Mouse (Mus musculus): ENCODE measurements around the gene Krt80. TPM values are rescaled to one million over a fixed set of nuclear protein-coding genes. Genes with fewer than 3 reads are reported as not detected.

Gene Krt80
- polyA plus RNA-seq, 1 experiment from 2014 or later = 1.6 TPM

- ATAC-seq (replicated peaks; ENCODE audit: low FRiP score, low TSS enrichment, low read depth) (no peak), DNase-seq (ENCODE audit: low spot score) (no peak)
- Histone ChIP-seq H3K4me1 (replicated peaks; ENCODE audit: control insufficient read depth, insufficient read depth, low read length) (peaks cover 14% of the 10 kb centered on the region; the same call in 1 of the 2 replicates), H3K9me3 (ENCODE audit: control insufficient read depth, low read length) (no peaks in the 10 kb centered on the region), H3K27ac (ENCODE audit: low read depth) (no peak overlapping the region), H3K4me2 (ENCODE audit: low read length) (no peak overlapping the region), H3K9ac (ENCODE audit: low read length) (no peak overlapping the region), H3K4me3 (ENCODE audit: low read depth, low read length) (no peak overlapping the region), H3K27me3 (replicated peaks; ENCODE audit: control insufficient read depth, insufficient read depth, low read length) (no peaks in the 10 kb centered on the region), H3K36me3 (ENCODE audit: control insufficient read depth, insufficient read depth, low read length) (no peaks in the 10 kb centered on the region)
- 57% methylated on average over 11 of the region's 15 CpGs for WGBS
These were observed 58.7 kb downstream of the Krt80 start for GRCm38 (mm10) chr15:101311087-101311770.

- WGBS = 18% methylated on average over 5 of the region's 5 CpGs
- no peak for DNase-seq (ENCODE audit: low spot score)
- no peak overlapping the region for H3K4me2 ChIP-seq (ENCODE audit: low read length)
- no peaks in the 10 kb centered on the region for H3K9me3 ChIP-seq (ENCODE audit: control insufficient read depth, low read length)
- peaks cover 14% of the 10 kb centered on the region; the same call in 1 of the 2 replicates for H3K4me1 ChIP-seq (replicated peaks; ENCODE audit: control insufficient read depth, insufficient read depth, low read length)
- no peak overlapping the region for H3K4me3 ChIP-seq (ENCODE audit: low read depth, low read length)
- no peaks in the 10 kb centered on the region for H3K27me3 ChIP-seq (replicated peaks; ENCODE audit: control insufficient read depth, insufficient read depth, low read length)
- ATAC-seq (replicated peaks; ENCODE audit: low FRiP score, low TSS enrichment, low read depth) = peak; percentile 66
- no peak overlapping the region for H3K27ac ChIP-seq (ENCODE audit: low read depth)
- no peaks in the 10 kb centered on the region for H3K36me3 ChIP-seq (ENCODE audit: control insufficient read depth, insufficient read depth, low read length)
- H3K9ac ChIP-seq (ENCODE audit: low read length) = no peak overlapping the region
These were observed 60.5 kb downstream of the Krt80 start for GRCm38 (mm10) chr15:101309493-101309892.

GRCm38 (mm10) chr15:101308440-101309348 lies 61.3 kb downstream of the Krt80 start:
- H3K4me1 ChIP-seq (replicated peaks; ENCODE audit: control insufficient read depth, insufficient read depth, low read length) = peaks cover 14% of the 10 kb centered on the region; the same call in 1 of the 2 replicates
- no peaks in the 10 kb centered on the region for H3K36me3 ChIP-seq (ENCODE audit: control insufficient read depth, insufficient read depth, low read length)
- WGBS = 57% methylated on average over 13 of the region's 13 CpGs
- H3K9ac ChIP-seq (ENCODE audit: low read length) = no peak overlapping the region
- H3K4me2 ChIP-seq (ENCODE audit: low read length) = no peak overlapping the region
- ATAC-seq (replicated peaks; ENCODE audit: low FRiP score, low TSS enrichment, low read depth) = no peak
- no peaks in the 10 kb centered on the region for H3K27me3 ChIP-seq (replicated peaks; ENCODE audit: control insufficient read depth, insufficient read depth, low read length)
- H3K4me3 ChIP-seq (ENCODE audit: low read depth, low read length) = no peak overlapping the region
- H3K27ac ChIP-seq (ENCODE audit: low read depth) = no peak overlapping the region
- no peak for DNase-seq (ENCODE audit: low spot score)
- no peaks in the 10 kb centered on the region for H3K9me3 ChIP-seq (ENCODE audit: control insufficient read depth, low read length)

- ATAC-seq (replicated peaks; ENCODE audit: low FRiP score, low TSS enrichment, low read depth) (no peak), DNase-seq (ENCODE audit: low spot score) (no peak)
- Histone ChIP-seq H3K27me3 (replicated peaks; ENCODE audit: control insufficient read depth, insufficient read depth, low read length) (no peaks in the 10 kb centered on the region), H3K4me3 (ENCODE audit: low read depth, low read length) (no peak overlapping the region), H3K36me3 (ENCODE audit: control insufficient read depth, insufficient read depth, low read length) (no peaks in the 10 kb centered on the region), H3K27ac (ENCODE audit: low read depth) (no peak overlapping the region), H3K9me3 (ENCODE audit: control insufficient read depth, low read length) (no peaks in the 10 kb centered on the region), H3K4me2 (ENCODE audit: low read length) (no peak overlapping the region), H3K4me1 (replicated peaks; ENCODE audit: control insufficient read depth, insufficient read depth, low read length) (peaks cover 14% of the 10 kb centered on the region; the same call in 1 of the 2 replicates), H3K9ac (ENCODE audit: low read length) (no peak overlapping the region)
- WGBS = 92% methylated on average over 4 of the region's 4 CpGs
These were observed 63.5 kb downstream of the Krt80 start for GRCm38 (mm10) chr15:101306459-101306858.

GRCm38 (mm10) chr15:101303830-101304229 lies 66.1 kb downstream of the Krt80 start:
- H3K4me3 ChIP-seq (ENCODE audit: low read depth, low read length) = no peak overlapping the region
- no peaks in the 10 kb centered on the region for H3K36me3 ChIP-seq (ENCODE audit: control insufficient read depth, insufficient read depth, low read length)
- DNase-seq (ENCODE audit: low spot score) = no peak
- ATAC-seq (replicated peaks; ENCODE audit: low FRiP score, low TSS enrichment, low read depth) = no peak
- 75% methylated on average over 4 of the region's 4 CpGs for WGBS
- H3K9ac ChIP-seq (ENCODE audit: low read length) = no peak overlapping the region
- no peaks in the 10 kb centered on the region for H3K27me3 ChIP-seq (replicated peaks; ENCODE audit: control insufficient read depth, insufficient read depth, low read length)
- H3K9me3 ChIP-seq (ENCODE audit: control insufficient read depth, low read length) = no peaks in the 10 kb centered on the region
- no peak overlapping the region for H3K4me2 ChIP-seq (ENCODE audit: low read length)
- H3K27ac ChIP-seq (ENCODE audit: low read depth) = no peak overlapping the region
- H3K4me1 ChIP-seq (replicated peaks; ENCODE audit: control insufficient read depth, insufficient read depth, low read length) = peaks cover 3% of the 10 kb centered on the region; the same call in 1 of the 2 replicates

- Histone ChIP-seq H3K27me3 (replicated peaks; ENCODE audit: control insufficient read depth, insufficient read depth, low read length) (no peaks in the 10 kb centered on the region), H3K9me3 (ENCODE audit: control insufficient read depth, low read length) (no peaks in the 10 kb centered on the region), H3K4me2 (ENCODE audit: low read length) (no peak overlapping the region), H3K9ac (ENCODE audit: low read length) (no peak overlapping the region), H3K4me3 (ENCODE audit: low read depth, low read length) (no peak overlapping the region), H3K36me3 (ENCODE audit: control insufficient read depth, insufficient read depth, low read length) (no peaks in the 10 kb centered on the region), H3K27ac (ENCODE audit: low read depth) (no peak overlapping the region), H3K4me1 (replicated peaks; ENCODE audit: control insufficient read depth, insufficient read depth, low read length) (0 out of 2 replicates have a peak, but pooled peaks cover 5% of the 10 kb centered on the region)
- DNase-seq (ENCODE audit: low spot score) (no peak), ATAC-seq (replicated peaks; ENCODE audit: low FRiP score, low TSS enrichment, low read depth) (no peak)
- 82% methylated on average over 3 of the region's 3 CpGs for WGBS
These were observed 67.8 kb downstream of the Krt80 start for GRCm38 (mm10) chr15:101302201-101302600.

GRCm38 (mm10) chr15:101300128-101300527 lies 69.8 kb downstream of the Krt80 start:
- ATAC-seq (replicated peaks; ENCODE audit: low FRiP score, low TSS enrichment, low read depth) (no peak), DNase-seq (ENCODE audit: low spot score) (no peak)
- Histone ChIP-seq H3K9me3 (ENCODE audit: control insufficient read depth, low read length) (no peaks in the 10 kb centered on the region), H3K4me2 (ENCODE audit: low read length) (no peak overlapping the region), H3K27ac (ENCODE audit: low read depth) (no peak overlapping the region), H3K36me3 (ENCODE audit: control insufficient read depth, insufficient read depth, low read length) (no peaks in the 10 kb centered on the region), H3K4me3 (ENCODE audit: low read depth, low read length) (no peak overlapping the region), H3K9ac (ENCODE audit: low read length) (no peak overlapping the region), H3K4me1 (replicated peaks; ENCODE audit: control insufficient read depth, insufficient read depth, low read length) (0 out of 2 replicates have a peak, but pooled peaks cover 8% of the 10 kb centered on the region), H3K27me3 (replicated peaks; ENCODE audit: control insufficient read depth, insufficient read depth, low read length) (no peaks in the 10 kb centered on the region)
- 66% methylated on average over 6 of the region's 6 CpGs for WGBS

- no peaks in the 10 kb centered on the region for H3K9me3 ChIP-seq (ENCODE audit: control insufficient read depth, low read length)
- H3K4me3 ChIP-seq (ENCODE audit: low read depth, low read length) = no peak overlapping the region
- ATAC-seq (replicated peaks; ENCODE audit: low FRiP score, low TSS enrichment, low read depth) (no peak), DNase-seq (ENCODE audit: low spot score) (no peak)
- WGBS = 67% methylated on average over 14 of the region's 14 CpGs
- H3K4me2 ChIP-seq (ENCODE audit: low read length) = no peak overlapping the region
- no peak overlapping the region for H3K27ac ChIP-seq (ENCODE audit: low read depth)
- H3K9ac ChIP-seq (ENCODE audit: low read length) = no peak overlapping the region
- H3K4me1 ChIP-seq (replicated peaks; ENCODE audit: control insufficient read depth, insufficient read depth, low read length) = 0 out of 2 replicates have a peak, but pooled peaks cover 11% of the 10 kb centered on the region
- no peaks in the 10 kb centered on the region for H3K27me3 ChIP-seq (replicated peaks; ENCODE audit: control insufficient read depth, insufficient read depth, low read length)
- H3K36me3 ChIP-seq (ENCODE audit: control insufficient read depth, insufficient read depth, low read length) = no peaks in the 10 kb centered on the region
These were observed 70.4 kb downstream of the Krt80 start for GRCm38 (mm10) chr15:101299480-101299960.
